Mouse (Mus musculus) olfactory bulb, adult 2 months (tissue): ENCODE results near the gene Rnf182.

Source experiments
- CTCF ChIP-seq: fragments of 200-500 bp; IDR thresholded peaks from 2 replicates; pipeline ENCODE4 v1.5.1; 2012; ENCODE audit warnings: low read depth, mild to moderate bottlenecking, low read length, moderate library complexity; ENCODE audit not compliant: insufficient read depth
- POLR2A ChIP-seq: fragments of 200-500 bp; IDR thresholded peaks from 2 replicates; pipeline ENCODE4 v1.6.1; 2012; ENCODE audit warnings: mild to moderate bottlenecking, low read depth, low read length, moderate library complexity; ENCODE audit not compliant: insufficient read depth

GRCm38 (mm10) chr13:43637720-43638119 is 22.2 kb downstream of the Rnf182 start:
- TF ChIP-seq CTCF (no peak), POLR2A (no peak)
